Mouse (Mus musculus): ENCODE measurements around the gene Ube2a. TPM values are rescaled to one million over a fixed set of nuclear protein-coding genes. Genes with fewer than 3 reads are reported as not detected.

The Ube2a gene
- polyA plus RNA-seq, 1 experiment from 2014 or later: 113 TPM

GRCm38 (mm10) chrX:36902321-36903114 is 28.8 kb downstream of the Ube2a start, which contains the start of gene Nkrf:
Nkrf (minus strand) TSS chrX:36902899.
- Histone ChIP-seq H3K9me3 (no peaks in the 10 kb centered on the region), H3K27ac (replicated peaks) (peak within 1 kb of the TSS; percentile 63), H3K4me1 (peaks cover 5% of the 10 kb centered on the region), H3K4me2 (peak within 1 kb of the TSS; percentile 78), H3K9ac (peak within 1 kb of the TSS; percentile 81), H3K27me3 (replicated peaks) (no peaks in the 10 kb centered on the region), H3K36me3 (no peaks in the 10 kb centered on the region), H3K4me3 (peak within 1 kb of the TSS; percentile 63)
- ATAC-seq (ENCODE audit: extremely low read depth, insufficient number of reproducible peaks, low FRiP score, low TSS enrichment): peak; percentile 46
- 14% methylated on average over 35 of the region's 47 CpGs for WGBS

DNA sequence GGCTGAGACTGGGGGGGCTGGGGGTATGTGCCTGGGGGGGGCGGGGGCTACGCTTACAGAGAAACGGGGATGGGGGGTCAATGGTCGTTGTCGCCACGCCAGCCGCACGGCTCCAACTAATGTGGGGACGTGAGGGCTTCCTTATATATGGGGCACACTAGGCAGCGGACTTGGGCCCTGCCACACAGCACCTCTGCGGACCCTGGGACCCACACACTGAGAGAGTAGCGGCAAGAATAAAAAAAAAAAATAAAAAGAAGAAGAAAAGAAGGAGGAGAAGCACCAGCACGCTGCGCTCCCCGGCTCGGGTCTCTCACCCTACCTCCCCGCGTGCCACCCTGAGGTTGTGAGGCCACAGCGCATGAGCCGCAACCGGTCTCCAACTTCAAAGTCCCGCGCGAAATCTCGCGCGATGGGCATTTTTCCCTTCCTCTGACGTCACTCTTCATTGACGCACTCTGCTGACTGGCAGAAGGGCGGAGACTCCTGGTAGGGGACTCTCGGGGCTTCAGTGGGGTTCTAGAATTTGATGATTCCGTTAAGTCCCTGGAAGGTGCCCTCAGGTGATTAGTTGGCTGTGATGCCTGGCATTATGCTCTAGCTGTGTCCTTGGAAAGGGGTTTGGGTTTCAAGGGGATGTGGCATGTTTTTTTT is 29.5 kb downstream of the Ube2a start:
- Histone ChIP-seq H3K9me3 (no peaks in the 10 kb centered on the region), H3K27me3 (replicated peaks) (no peaks in the 10 kb centered on the region), H3K9ac (peak overlapping the region; percentile 81), H3K4me1 (peaks cover 5% of the 10 kb centered on the region), H3K27ac (replicated peaks) (peak overlapping the region; percentile 63), H3K4me2 (peak overlapping the region; percentile 78), H3K4me3 (peak overlapping the region; percentile 63), H3K36me3 (no peaks in the 10 kb centered on the region)
- 10% methylated on average over 32 of the region's 32 CpGs for WGBS
- ATAC-seq (ENCODE audit: extremely low read depth, insufficient number of reproducible peaks, low FRiP score, low TSS enrichment): peak; percentile 83

GRCm38 (mm10) chrX:36906539-36906938 is 32.8 kb downstream of the Ube2a start:
- H3K4me1 ChIP-seq: peaks cover 5% of the 10 kb centered on the region
- H3K27ac ChIP-seq (replicated peaks): no peak overlapping the region
- no peak overlapping the region for H3K4me2 ChIP-seq
- no peaks in the 10 kb centered on the region for H3K27me3 ChIP-seq (replicated peaks)
- no peak overlapping the region for H3K4me3 ChIP-seq
- H3K36me3 ChIP-seq: no peaks in the 10 kb centered on the region
- 30% methylated on average over 5 of the region's 5 CpGs for WGBS
- no peaks in the 10 kb centered on the region for H3K9me3 ChIP-seq
- no peak for ATAC-seq (ENCODE audit: extremely low read depth, insufficient number of reproducible peaks, low FRiP score, low TSS enrichment)
- no peak overlapping the region for H3K9ac ChIP-seq

- no peak overlapping the region for H3K27ac ChIP-seq (replicated peaks)
- no peaks in the 10 kb centered on the region for H3K9me3 ChIP-seq
- no peaks in the 10 kb centered on the region for H3K27me3 ChIP-seq (replicated peaks)
- no peak overlapping the region for H3K4me2 ChIP-seq
- no peak for ATAC-seq (ENCODE audit: extremely low read depth, insufficient number of reproducible peaks, low FRiP score, low TSS enrichment)
- no peaks in the 10 kb centered on the region for H3K4me1 ChIP-seq
- no peak overlapping the region for H3K9ac ChIP-seq
- 34% methylated on average over 12 of the region's 12 CpGs for WGBS
- H3K4me3 ChIP-seq: no peak overlapping the region
- peaks cover 12% of the 10 kb centered on the region; the same call in 1 of the 2 replicates for H3K36me3 ChIP-seq
Observed at GRCm38 (mm10) chrX:36911343-36911742, 37.6 kb downstream of the Ube2a start.

GRCm38 (mm10) chrX:36917749-36918148 is 44.0 kb downstream of the Ube2a start:
- Histone ChIP-seq H3K4me1 (no peaks in the 10 kb centered on the region), H3K4me3 (no peak overlapping the region), H3K27ac (replicated peaks) (no peak overlapping the region), H3K36me3 (peaks cover 26% of the 10 kb centered on the region), H3K4me2 (no peak overlapping the region), H3K27me3 (replicated peaks) (no peaks in the 10 kb centered on the region), H3K9ac (no peak overlapping the region), H3K9me3 (no peaks in the 10 kb centered on the region)
- WGBS: 64% methylated on average over 1 of the region's 1 CpGs
- no peak for ATAC-seq (ENCODE audit: extremely low read depth, insufficient number of reproducible peaks, low FRiP score, low TSS enrichment)

GRCm38 (mm10) chrX:36921346-36921745 is 47.6 kb downstream of the Ube2a start:
- Histone ChIP-seq H3K27me3 (replicated peaks) (no peaks in the 10 kb centered on the region), H3K36me3 (peaks cover 32% of the 10 kb centered on the region), H3K9ac (no peak overlapping the region), H3K4me3 (no peak overlapping the region), H3K27ac (replicated peaks) (no peak overlapping the region), H3K4me1 (no peaks in the 10 kb centered on the region), H3K9me3 (no peaks in the 10 kb centered on the region), H3K4me2 (no peak overlapping the region)
- ATAC-seq (ENCODE audit: extremely low read depth, insufficient number of reproducible peaks, low FRiP score, low TSS enrichment): no peak
- whole genome bisulfite sequencing: 80% methylated on average over 4 of the region's 4 CpGs

GRCm38 (mm10) chrX:36928791-36929190 is 55.1 kb downstream of the Ube2a start:
- no peak for ATAC-seq (ENCODE audit: extremely low read depth, insufficient number of reproducible peaks, low FRiP score, low TSS enrichment)
- no peaks in the 10 kb centered on the region for H3K9me3 ChIP-seq
- peaks cover 39% of the 10 kb centered on the region for H3K36me3 ChIP-seq
- peaks cover 9% of the 10 kb centered on the region; the same call in 1 of the 2 replicates for H3K4me1 ChIP-seq
- WGBS: 55% methylated on average over 4 of the region's 4 CpGs
- no peaks in the 10 kb centered on the region for H3K27me3 ChIP-seq (replicated peaks)
- no peak overlapping the region for H3K4me2 ChIP-seq
- no peak overlapping the region for H3K27ac ChIP-seq (replicated peaks)
- no peak overlapping the region for H3K4me3 ChIP-seq
- no peak overlapping the region for H3K9ac ChIP-seq

- H3K9ac ChIP-seq: no peak overlapping the region
- ATAC-seq (ENCODE audit: extremely low read depth, insufficient number of reproducible peaks, low FRiP score, low TSS enrichment): no peak
- whole genome bisulfite sequencing: 53% methylated on average over 4 of the region's 4 CpGs
Observed at GRCm38 (mm10) chrX:36929694-36930093, 56.0 kb downstream of the Ube2a start.

DNA sequence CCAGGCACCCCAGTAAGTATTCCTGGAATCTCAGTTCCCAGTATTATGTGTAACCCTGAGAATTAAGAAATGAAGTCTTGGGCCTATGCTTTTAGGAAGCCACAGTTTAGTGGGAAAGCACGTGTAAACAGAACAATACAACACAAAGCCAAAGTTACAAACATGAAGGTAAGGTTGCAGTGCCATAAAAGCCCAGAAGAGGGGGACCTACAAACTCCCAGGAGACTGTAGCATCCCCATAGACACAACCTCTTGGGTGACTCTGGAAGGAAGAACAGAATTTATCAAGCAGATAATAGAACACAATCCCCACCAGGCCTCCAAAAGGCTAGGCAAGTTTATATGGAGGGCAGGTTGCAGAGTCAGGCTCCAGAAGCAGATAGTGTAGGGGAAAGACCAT is 56.9 kb downstream of the Ube2a start:
- ATAC-seq (ENCODE audit: extremely low read depth, insufficient number of reproducible peaks, low FRiP score, low TSS enrichment): no peak
- H3K4me2 ChIP-seq: no peak overlapping the region

More at GRCm38 (mm10) chrX:36929694-36930093, 56.0 kb downstream of the Ube2a start:
- no peak overlapping the region for H3K27ac ChIP-seq (replicated peaks)
- H3K36me3 ChIP-seq: peaks cover 37% of the 10 kb centered on the region
- no peak overlapping the region for H3K4me2 ChIP-seq
- no peaks in the 10 kb centered on the region for H3K27me3 ChIP-seq (replicated peaks)
- H3K9me3 ChIP-seq: no peaks in the 10 kb centered on the region
- H3K4me3 ChIP-seq: no peak overlapping the region
- H3K4me1 ChIP-seq: peaks cover 13% of the 10 kb centered on the region; the same call in 1 of the 2 replicates

More for the DNA sequence above, 56.9 kb downstream of the Ube2a start:
- Histone ChIP-seq H3K9me3 (no peaks in the 10 kb centered on the region), H3K27me3 (replicated peaks) (no peaks in the 10 kb centered on the region), H3K36me3 (peaks cover 32% of the 10 kb centered on the region; the same call in 1 of the 2 replicates), H3K9ac (no peak overlapping the region), H3K27ac (replicated peaks) (no peak overlapping the region), H3K4me3 (no peak overlapping the region), H3K4me1 (peaks cover 13% of the 10 kb centered on the region; the same call in 1 of the 2 replicates)
- WGBS: 43% methylated on average over 1 of the region's 1 CpGs
